Mouse (Mus musculus): ENCODE measurements around the gene Castor2.

Castor2 gene

DNA sequence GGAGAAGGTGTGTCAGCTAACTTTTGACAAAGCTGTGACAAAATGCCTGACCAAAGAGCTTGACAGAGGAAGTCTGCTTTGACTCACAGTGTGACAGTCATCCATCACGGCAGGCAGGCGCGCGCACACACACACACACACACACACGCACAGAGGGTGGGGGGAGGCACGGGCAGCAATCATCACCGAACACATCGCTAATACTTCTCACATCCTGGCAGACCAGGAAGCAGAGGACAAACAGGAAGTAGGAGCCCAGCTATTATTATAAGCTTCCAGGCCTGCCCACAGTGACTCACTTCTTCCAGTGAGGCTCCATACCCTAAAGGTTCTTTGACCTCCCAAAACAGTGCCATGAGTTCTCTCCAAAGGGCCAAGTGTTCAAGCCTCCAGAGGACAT lies 6.3 kb downstream of the Castor2 start:
- no peak for DNase-seq

DNA sequence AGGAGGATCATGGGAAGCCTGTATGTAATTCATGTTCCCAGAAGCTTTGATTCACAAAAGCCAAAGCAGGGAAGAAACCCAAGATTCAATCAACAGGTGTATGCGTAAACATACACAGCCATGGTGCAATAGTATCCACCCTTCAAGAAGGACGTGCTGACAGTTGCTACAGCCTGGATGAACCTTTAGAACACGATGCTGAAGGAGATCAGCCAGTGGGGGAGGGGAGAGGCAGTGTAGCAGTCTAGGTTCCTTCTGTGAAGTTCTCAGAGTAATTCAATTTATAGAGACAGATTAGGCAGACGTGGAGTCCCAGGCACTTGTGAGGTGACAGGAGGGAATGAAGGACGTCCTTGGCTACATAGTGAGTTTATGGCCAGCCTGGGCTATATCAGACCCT lies 15.5 kb downstream of the Castor2 start:
- DNase-seq = no peak

DNA sequence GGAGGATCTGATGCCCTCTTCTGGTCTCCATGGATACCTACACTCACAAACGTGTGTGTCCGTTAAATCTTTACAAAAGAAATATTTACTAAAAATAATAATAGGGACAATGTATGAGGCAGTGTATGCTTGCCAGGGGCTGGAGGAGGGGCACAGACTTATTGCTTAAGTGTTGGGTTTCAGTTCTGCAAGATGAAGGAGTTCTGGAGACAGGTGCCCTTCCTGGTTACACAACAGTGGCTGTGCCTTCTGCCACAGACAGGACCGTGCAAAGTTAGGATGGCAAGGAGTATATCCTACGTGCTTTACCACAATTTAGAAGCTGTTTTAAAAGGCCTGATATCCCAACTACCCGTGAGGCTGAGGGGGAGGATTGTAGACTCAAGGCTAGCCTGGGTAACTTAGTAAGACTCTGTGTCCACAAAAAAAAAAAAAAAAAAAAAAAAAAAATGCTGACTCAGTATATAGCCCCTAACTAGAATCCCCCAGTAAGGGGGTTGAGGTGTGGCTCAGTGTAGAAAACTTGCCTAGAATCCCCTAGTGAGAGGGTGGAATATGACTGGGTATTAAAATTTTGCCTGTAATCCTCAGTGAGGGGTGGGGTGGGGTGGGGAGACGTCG lies 16.2 kb downstream of the Castor2 start:
- DNase-seq = no peak

DNA sequence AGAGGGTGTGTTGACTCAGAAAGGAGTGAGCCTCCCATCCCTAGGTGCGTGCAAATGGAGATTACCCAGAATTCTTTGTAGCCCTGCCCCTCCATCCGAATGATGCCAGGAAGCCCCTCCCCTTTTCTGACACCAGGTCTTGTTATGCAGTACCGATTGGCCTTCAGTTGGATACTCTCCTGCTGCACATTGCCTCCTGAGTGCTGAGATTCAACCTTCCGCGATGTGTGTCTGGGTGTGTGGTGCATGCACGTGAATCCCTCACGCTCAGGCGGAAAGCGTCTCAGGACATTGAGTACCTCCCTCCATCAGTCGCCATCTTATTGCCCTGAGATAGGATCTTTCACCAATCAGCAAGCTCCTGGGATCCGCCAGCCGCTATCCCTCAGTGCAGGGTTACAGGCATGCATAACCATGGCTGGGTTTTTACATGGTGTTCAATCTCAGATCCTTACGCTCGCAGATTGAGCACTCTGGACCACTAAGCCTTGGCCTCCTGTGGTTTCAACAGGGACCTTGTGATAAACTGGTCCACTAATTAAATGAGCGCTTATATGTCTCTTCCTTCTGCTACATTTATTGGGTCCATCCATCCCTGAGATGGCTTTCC lies 19.4 kb downstream of the Castor2 start:
- no peak for DNase-seq

DNA sequence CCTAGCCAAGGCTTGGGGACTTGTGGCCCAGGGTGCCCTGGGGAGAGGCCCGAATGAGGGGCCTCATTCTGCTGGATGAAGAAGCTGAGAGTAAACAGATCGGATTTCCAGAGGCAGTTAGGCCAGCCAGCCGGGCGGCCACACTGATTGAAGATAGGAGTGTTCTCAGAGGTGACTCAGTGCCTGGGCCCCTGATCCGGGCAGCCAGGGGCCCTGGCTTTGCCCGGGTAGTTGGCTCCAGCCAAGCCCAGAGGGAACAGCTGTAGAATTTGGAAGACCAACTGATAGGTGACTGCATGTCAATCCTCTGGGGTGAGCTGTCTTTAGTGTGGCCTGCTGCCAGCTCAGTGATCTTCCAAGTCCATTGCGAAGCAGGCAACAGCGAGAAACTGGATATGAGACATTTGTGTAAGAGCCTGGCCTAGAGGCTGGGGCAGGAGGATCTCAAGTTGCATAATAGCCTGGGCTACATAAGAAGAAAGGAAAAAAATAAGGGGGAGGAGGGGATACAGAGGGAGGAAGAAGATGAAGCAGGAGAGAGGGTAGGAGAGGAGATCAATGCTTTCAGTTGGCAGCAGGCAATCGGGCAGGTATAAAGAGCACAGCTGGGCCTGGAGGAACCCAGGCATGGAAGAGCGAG lies 20.1 kb downstream of the Castor2 start:
- no peak for DNase-seq

DNA sequence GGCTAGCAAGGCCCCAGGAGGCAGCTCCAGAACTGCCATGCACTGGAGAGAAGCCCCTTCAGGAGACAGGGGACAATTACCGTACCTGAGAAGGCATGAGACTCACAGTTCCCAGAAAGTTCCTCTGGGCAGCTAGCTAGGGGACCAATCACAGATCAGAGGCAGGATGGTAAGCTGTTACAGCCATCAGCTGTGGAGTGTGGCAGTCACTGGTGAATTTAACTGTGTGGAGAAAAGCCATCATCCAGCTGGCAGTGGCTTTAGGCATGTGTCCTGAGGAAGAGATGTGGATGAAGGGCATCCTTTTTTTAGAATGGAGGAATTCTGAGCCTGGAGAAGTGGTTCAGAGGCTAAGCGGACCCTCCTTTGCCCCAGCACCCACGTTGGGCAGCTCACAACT lies 20.6 kb downstream of the Castor2 start:
- DNase-seq = no peak

DNA sequence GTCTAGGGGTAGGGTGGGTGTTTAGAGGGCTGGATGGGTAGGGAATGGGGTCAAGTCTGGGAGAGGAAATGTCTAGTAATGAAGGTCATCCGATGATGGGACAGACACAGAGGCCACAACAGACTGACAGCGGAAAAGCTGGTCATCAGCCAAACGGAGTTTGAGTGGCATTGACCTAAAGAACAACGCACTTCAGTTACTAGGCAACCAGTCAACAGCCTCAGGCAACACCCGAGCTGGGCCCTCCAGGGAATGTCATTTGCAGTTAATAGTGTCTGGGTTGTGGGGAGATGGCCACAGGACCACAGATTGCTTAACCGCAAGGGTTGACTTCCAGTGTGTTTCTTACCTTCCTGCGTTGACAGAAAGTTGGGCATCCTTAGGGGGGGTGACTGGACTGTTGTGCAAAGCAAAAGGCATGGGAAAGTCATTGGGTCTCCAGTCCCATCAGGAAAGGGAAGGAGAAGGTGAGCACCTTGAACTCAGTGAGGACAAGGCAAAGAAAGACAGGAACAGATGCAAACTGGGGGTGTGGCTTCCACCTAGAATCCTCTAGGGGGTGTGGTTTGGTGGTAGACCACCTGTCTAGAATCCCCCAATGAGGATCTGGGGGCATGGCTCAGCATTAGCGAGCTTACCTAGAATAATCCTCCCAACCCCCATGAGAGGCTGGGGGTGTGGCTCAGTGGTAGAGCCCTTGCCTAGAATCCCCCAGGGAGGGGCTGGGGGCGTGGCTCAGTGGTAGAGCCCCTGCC lies 21.8 kb downstream of the Castor2 start:
- no peak for DNase-seq

DNA sequence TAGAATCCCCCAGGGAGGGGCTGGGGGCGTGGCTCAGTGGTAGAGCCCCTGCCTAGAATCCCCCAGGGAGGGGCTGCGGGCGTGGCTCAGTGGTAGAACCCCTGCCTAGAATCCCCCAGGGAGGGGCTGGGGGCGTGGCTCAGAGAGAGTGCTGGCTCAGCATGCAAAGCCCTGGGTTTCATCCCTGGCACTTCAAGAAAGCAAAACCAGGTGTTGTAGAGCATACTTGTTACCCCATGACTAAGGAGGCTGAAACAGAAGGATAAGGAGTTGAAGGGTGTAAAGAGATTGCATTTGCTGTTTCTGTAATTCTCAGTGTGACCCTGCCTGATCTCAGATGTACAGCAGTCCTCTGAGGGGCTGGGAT lies 22.4 kb downstream of the Castor2 start:
- no peak for DNase-seq

DNA sequence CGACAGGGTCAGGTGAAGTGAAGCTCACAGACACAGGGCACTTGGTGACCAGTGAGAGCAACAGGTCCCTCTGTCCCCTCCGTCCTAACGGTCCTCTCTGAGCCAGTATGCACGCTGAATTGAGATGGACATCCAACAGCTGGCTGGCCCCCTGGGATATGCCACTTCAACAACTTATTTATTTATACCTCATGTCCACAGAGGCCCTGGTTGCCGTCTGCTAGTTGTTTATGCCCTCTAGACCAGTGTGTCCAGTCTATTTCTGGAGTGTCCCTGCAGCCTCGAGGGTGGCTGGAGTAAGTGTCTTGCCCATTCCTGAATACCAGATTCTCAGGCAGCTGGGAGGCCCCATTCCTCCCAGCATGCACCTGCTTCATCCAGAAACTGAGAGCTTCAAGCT lies 24.3 kb downstream of the Castor2 start:
- DNase-seq = no peak

DNA sequence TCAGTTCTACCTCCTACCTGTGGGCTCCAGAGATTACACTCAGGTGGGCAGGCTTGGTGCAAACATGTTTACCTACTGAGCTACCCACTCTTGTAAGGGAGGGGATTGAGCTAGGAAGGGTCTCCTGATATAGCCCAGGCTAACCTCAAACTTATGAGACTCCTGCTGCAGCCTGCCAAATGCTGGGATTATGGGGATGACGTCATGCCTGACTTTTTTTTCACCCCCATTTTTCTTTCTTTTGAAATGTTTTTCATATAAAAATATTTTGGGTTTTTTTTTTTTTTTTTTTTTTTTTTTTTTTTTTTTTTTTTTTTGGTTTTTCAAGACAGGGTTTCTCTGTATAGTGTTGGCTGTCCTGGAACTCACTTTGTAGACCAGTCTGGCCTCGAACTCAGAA lies 26.7 kb downstream of the Castor2 start:
- no peak for DNase-seq

DNA sequence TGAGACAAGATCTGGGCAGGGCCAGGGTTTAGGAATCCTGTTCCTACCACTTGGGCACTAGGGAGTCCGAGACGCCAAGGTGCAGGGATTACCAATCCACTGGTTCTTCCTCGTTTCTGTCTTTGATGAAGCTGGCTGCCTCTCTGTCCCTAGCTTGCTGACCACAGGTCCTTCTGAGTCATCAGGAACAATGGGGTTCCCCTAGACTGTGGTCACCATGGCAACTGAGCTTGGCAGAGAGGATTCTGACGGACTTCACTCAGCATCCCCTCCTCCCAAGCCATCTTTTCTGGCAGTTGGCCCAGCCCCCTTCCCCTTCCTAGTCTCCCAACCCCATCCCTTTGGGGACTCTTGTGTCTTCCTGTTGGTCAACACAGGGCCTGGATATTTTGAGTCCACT lies 32.1 kb downstream of the Castor2 start:
- no peak for DNase-seq

DNA sequence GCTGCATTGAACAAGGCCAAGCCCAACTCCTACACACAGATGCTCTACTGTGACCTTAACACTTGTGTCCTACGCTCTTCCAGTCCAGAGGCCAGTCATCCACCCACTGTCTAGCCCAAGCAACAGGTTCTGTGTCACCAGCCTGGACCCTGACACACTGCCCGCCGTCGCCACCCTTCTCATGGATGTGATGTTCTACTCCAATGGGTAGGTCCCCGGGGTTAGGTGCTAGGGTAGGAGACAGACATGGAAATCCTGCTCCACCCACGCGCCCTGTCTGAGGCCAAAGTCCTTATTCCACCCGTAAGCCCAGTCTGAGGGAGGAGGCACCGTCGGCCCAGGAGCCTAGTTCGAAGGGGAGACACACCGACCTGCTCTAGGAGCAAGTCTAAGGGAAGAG lies 36.5 kb downstream of the Castor2 start:
- no peak for DNase-seq

DNA sequence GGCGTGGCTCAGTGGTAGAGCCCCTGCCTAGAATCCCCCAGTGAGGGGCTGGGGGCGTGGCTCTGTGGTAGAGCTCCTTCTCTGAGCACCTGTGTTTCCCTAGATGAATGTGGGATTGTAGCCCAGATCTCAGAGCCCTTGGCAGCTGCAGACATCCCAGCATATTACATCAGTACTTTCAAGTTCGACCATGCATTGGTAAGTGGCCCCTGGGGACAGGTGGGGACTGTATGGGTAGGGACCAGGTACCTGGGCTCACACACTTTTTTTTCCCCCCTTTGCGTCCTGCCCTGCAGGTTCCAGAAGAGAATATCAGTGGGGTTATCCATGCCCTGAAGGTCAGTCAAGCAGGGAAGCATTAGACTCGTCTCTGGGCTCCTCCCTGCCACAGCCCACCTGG lies 38.4 kb downstream of the Castor2 start:
- DNase-seq = no peak

DNA sequence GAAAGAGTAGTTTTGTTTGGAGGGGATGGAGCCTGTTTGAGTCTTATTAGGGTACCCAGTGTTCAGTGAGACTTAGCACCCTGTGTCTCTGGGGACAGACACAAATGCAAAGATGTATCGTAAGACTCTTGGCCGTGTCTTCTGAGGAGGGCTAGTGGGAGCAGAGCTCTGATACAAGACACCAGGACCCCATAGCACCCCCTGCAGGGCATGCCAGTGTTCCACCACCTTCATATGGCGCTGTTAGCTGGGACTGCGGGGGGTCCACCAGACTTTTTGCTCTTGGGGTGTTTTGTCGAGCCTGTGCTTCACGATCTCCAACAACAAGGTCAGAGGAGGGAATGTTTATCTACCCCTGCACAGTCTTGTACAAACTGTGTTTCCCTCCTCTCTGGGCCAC lies 39.9 kb downstream of the Castor2 start:
- peak in 1 of 2 experiments; percentile 7 for DNase-seq

DNA sequence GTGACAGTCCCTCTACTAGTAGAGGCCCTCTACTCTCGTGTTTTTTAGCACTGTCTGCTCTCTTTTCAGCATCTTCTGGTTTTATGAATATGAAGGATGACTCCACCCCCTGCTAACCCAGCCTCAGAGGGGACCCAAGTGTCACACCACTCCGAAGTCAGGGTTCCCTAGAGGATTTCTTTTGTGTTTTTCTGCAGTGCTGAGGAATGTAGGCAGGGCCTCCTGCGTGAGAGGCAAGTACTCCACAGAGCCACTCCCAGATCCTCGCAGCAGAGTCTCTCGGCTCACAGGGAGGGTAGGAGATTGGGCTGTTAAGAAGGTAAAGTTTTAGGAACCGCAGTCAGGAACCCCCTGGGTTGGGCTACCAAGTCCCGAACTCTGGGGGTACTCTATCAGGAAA lies 41.7 kb downstream of the Castor2 start:
- DNase-seq = no peak

DNA sequence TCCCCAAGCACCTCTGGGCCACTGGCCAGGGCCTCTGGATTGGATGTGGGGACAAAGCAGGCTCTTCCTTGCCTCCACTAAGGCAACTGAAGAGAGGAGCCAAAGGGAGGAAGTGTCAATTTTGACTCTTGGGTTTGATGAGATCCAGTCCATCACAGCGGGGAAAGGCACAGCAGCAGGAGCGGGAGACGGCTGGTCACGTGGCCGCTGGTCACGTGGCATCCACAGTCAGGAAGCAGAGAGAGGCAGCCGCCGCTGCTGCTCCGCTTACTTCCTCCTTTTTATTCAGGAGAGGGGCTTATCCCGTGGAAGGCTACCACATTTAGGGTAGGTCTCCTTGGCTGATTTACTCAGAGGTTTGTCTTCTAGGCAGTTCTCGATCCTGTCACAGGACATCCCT lies 42.9 kb downstream of the Castor2 start:
- DNase-seq = no peak

DNA sequence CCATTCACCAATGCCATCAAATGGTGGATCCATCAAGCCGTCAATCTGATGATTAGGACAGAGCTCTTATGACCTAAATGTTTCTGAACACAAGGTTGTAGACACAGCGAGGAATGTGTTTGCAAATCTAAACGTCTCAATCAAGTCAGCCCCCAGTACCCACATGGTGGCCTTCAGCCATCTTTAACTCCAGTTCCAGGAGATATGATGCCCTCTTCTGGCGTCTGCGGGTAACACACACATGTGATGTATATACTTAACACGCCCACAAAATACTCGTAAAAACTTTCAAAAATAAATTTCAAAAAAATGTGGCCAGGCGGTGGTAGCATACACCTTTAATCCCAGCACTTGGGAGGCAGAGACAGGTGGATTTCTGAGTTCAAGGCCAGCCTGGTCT lies 45.5 kb downstream of the Castor2 start:
- no peak for DNase-seq

DNA sequence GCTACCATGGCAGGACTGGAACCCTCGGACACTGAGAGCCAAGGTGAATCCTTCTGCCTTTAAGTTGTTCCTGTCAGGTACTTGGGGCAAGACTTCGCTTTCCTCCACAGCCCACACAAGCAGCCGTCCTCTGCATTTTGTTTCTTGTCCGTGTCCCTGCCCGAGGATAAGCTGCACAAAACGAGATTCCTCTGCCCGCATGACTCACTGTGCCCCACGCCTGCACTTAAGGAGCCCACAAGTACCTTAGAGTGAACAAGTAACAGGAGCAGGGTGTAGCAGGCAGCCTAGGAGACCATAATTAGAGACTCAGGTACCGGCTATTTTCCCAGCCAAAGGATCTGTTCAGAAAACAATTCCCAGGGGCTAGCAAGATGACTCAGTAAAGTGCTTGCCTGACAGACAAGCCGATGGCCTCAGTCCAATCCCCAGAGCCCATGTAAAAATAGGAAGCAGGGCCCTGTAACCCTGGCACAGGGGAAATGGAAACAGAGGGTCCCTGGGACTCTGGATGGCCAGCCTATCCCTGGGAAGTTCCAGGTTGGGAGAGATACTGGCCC lies 47.8 kb downstream of the Castor2 start:
- no peak for DNase-seq

DNA sequence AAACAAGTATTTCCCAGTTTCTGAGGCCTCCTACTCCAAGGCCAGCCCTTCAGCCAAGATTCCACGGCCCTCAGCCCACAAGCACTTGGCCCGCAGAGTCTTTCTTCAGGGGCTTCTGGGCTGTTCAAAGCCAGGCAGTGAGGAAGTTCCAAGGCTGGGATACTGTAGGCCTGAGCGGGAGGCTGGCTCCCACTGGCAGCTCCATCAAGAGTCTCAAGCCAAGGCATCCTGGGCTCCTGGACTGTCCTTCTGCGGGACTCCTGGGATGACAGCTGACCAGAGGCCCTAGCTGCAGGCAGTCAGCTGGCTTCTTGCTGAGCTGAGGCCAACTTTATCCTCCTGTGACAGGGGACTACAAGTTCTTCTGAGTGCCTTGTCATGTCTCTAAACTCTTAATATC lies 48.6 kb downstream of the Castor2 start:
- DNase-seq = no peak

DNA sequence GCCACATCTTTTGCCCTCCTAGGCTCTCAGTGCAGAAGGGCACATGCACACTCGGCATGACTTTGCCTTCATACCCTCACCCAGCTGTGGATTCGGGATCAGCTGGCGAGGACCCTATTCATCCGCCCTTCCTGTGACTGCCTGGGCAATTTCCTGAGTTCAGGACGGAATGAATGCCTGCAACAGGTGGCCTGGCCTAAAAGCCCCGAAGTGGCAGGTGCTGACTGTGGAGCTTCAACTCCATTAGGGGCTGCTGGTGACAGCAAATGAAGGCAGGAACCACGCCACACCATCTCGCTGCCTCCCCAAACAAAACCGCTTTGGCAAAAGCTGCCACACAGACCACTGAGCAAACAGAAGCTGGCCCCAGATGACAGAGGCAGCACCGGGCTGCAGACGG lies 52.4 kb downstream of the Castor2 start:
- no peak for DNase-seq

DNA sequence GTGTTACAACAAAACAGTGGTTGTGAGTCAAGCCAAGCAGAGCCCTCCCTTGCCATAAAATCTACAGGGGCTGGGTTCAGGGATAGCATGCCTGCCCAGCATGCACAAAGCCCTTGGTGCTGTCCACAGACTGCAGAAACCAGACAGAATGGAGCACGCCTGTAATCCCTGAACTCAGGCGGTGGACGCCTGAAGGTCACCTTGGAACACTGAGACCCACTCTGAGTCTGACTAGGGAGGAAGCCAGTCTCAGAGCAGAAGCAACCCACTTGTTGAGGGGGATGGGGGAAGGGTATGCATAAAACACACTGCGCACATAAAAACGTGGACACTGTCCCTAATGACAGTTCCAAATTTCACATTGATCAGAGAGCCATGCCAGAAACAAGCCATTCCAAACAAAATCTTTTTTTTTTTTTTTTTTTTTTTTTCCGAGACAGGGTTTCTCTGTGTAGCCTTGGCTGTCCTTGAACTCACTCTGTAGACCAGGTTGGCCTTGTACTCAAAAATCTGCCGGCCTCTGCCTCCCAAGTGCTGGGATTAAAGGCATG lies 56.5 kb downstream of the Castor2 start:
- DNase-seq = no peak

DNA sequence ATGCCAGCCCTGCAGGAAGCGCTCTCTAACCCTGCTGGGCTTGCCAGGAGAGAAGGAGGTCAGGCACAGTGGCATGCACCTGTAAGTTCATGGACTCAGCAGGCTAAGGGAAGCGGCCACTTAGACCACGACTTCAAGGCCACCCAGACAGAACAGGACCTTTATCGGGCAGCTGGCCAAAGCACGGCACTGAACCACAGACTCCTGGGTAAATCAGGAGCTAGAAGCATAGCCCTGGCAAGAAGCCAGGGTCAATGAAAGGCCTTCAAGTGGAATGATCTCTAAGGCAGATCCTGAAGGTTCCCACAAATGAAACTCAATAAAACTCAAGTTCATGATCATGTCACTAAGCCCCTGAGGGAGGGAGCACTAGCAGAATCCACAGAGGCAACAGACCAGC lies 65.2 kb downstream of the Castor2 start:
- DNase-seq = no peak

DNA sequence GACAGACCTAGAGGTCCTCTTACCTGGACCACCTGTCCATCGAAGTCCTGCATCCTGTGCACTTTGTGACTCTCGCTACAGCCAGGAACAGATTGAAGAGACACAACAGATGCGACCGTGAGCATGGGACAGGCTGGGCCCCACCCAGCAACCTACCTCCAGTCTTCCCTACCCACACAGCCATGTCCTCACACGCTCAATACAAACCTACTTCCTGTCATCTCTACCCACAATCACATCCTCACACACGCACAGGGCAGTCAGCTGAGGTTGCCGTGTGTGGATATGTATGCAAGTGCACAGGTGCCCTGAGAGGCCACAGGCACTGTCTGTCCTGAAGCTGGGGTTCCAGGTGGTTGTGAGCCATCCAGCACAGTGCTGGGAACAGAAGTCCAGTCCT lies 67.1 kb downstream of the Castor2 start:
- DNase-seq = no peak

All from thymus, postnatal 36 days (tissue).